Mouse (Mus musculus): Measurements from ENCODE around the gene Itga7. TPM values are rescaled to one million over a fixed set of nuclear protein-coding genes. Genes with fewer than 3 reads are reported as not detected.

The Itga7 gene
- 10 to 100 TPM; 12.6 to 15.5 (median 13.9) TPM for total RNA-seq (2022)

GRCm38 (mm10) chr10:128933574-128933973 is at the start of gene Itga7:
Gene Itga7, plus strand, starts transcription at chr10:128933818.
- DNase-seq (ENCODE audit: low spot score in 2 of 2): no peak

GRCm38 (mm10) chr10:128888941-128889827 is 44.4 kb upstream of the Itga7 start:
- no peak for DNase-seq (ENCODE audit: low spot score in 2 of 2)

GRCm38 (mm10) chr10:128889846-128890245 is 43.8 kb upstream of the Itga7 start:
- DNase-seq (ENCODE audit: low spot score in 2 of 2): no peak

DNA sequence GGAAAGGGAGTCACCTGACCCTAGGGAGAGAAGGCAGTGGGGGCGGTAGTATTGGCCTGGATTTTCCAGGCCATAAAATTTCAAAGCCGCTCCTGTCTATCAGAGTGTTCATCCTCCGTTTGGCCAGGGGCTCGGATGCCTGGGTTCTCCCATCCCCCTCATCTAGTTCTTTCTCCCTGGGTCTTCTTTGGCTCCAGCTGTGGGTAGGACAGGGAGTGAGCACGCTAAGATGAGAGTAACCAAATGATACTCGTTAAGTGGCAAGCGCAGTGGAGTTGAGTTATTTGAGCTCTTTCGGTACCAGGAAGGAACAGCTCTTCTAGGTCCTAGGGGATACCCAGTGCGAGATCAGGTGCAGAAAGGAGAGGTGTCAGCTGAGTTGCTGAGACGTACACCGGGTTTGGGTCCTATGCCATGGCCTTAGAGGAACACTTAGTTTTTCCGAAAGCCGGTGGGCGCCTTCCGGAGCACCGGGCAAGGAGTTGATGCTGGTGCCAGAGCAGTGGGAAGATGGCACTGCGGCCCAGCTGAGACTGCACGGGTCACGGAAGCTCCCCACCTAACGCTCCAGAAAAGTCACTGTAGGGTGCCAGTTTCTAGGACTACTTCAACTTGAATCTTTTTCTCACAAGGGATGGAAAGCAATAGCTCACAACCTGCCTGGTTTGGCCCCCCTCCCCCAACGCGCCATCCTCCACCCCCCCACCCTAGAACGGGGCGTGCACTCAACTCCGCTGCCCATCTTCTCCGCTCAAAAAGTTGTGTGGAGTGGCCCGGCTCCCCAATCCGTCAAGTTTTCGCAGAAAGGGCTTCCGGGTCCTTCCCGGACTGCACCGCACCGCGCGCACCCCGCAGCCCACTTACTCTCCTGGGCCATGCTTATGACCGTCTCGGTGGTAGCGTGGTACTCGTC is 43.0 kb upstream of the Itga7 start:
- DNase-seq (ENCODE audit: low spot score in 2 of 2): no peak

GRCm38 (mm10) chr10:128891296-128892094 is 42.1 kb upstream of the Itga7 start, which contains the start of gene Gdf11:
Gene Gdf11, minus strand, starts transcription at chr10:128891718.
- no peak for DNase-seq (ENCODE audit: low spot score in 2 of 2)

DNA sequence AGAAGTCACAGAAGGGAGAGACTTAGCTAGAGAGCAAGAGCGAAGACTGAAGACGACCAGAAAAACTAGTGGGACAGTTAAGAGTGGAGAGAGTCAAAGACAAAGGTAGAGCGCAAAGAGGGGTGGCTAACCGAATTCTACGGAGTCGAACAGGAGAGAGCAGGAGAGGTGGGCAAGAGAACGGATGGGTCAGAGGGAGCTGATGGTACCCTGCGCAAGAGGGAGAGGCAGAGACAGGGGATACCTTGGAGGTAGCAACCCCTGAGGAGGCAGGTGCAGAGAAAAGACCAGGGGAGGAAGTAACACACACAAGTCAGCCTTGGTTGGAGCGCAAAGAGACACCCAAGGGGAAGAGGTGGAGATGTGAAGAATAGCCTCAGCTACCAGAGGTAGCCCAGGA is 41.4 kb upstream of the Itga7 start:
- no peak for DNase-seq (ENCODE audit: low spot score in 2 of 2)

GRCm38 (mm10) chr10:128895437-128895836 is 38.2 kb upstream of the Itga7 start:
- DNase-seq (ENCODE audit: low spot score in 2 of 2): peak in 1 of 2 experiments; percentile 50

DNA sequence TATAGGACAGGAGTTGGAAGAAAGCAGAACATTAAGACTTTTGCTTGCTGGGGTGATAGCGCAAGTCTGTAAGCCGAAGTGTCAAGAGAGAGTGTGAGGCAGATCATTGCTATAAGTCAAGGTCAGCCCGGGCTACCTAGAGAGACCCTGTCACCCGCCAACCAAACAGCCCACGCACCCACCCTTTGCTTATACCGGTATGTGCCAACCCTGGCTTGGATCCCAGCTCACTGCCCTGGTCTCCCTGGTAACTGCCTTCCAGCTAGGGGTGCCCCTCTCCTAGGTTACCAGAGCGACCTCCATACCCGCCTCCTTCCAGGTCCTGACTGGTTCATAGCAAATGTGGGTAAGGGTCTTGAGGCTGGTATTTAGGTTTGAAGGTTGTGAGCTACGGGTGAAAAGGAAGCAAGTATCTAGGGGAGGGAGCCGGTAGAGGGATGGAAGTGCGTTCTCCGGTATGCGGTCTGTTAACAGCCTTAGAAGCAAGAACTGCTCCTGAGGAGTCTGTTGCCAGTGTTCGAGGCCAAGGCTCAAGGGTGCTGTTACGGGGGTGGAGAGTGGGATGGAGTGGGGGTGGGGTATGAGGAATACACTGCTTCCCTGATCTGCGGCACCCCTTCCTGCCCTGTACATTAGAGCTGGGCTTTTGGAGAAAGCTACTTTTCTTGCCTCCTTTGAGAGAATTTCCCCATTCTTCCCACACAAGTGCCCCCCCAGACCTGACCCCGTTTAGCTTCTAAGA is 37.5 kb upstream of the Itga7 start:
- DNase-seq (ENCODE audit: low spot score in 2 of 2): peak in 1 of 2 experiments; percentile 50

- DNase-seq (ENCODE audit: low spot score in 2 of 2): no peak
Measured at GRCm38 (mm10) chr10:128896807-128897206, 36.8 kb upstream of the Itga7 start.

- DNase-seq (ENCODE audit: low spot score in 2 of 2): no peak
Measured at GRCm38 (mm10) chr10:128897501-128897900, 36.1 kb upstream of the Itga7 start.

GRCm38 (mm10) chr10:128899759-128900490 is 33.7 kb upstream of the Itga7 start:
- no peak for DNase-seq (ENCODE audit: low spot score in 2 of 2)

- no peak for DNase-seq (ENCODE audit: low spot score in 2 of 2)
Measured at GRCm38 (mm10) chr10:128900698-128901097, 32.9 kb upstream of the Itga7 start, which contains the start of gene Cd63. Gene Cd63, plus strand, starts transcription at chr10:128900989.

- DNase-seq (ENCODE audit: low spot score in 2 of 2): no peak
Measured at GRCm38 (mm10) chr10:128901409-128901808, 32.2 kb upstream of the Itga7 start.

DNA sequence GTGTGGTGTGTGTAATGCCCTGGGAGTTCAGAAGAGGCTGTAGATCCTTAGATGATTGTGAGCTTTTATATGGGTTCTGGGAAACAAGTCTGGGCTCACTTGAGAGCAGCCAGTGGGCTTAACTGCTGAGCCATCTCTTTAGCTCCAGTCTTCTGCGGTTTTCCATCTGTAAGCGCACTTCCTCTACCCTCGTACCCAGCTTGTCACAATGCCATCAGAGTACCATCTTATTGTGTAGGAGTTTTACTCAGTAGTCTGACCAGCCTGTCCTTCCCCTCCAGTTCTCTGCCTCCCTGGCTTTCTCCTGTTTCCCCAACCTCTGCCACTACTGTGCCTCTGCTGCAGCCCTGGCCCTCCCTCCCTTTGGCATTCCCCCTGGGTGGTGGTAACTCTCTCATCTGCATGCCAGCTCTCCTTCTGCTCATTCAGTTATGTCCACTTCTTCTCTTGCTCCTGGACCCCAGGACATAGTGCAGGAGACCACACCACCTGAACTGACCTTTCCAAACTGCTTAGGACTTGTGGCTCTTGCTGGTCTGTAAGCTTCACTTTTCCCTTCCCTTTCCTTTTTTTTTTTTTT is 31.1 kb upstream of the Itga7 start:
- DNase-seq (ENCODE audit: low spot score in 2 of 2): no peak

DNA sequence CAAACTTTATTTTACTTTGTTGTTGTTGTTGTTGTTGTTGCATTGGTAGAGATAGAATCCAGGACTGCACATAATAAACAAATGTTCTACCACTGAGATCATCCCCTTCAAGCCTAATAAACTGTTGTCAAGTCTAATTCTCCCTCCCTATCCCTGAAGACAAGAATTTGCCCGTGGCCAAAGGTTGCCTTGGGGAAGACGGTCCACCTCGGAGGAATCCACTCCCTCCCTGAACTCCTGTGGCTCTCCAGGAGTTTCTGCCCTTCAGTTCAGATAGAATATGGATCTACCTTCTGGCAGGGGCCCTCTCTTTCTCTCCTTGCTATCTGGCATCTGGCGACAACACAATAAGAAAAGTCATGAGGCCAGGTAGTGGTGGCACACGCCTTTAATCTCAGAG is 28.8 kb upstream of the Itga7 start:
- DNase-seq (ENCODE audit: low spot score in 2 of 2): no peak

GRCm38 (mm10) chr10:128908778-128909448 is 24.7 kb upstream of the Itga7 start:
- no peak for DNase-seq (ENCODE audit: low spot score in 2 of 2)

GRCm38 (mm10) chr10:128909567-128910028 is 24.0 kb upstream of the Itga7 start:
- peak in 1 of 2 experiments; percentile 80 for DNase-seq (ENCODE audit: low spot score in 2 of 2)

- peak in 1 of 2 experiments; percentile 63 for DNase-seq (ENCODE audit: low spot score in 2 of 2)
Measured at GRCm38 (mm10) chr10:128910066-128910841, 23.4 kb upstream of the Itga7 start.
